Mouse (Mus musculus): ENCODE data around the gene Myo1h. TPM values are rescaled to one million over a fixed set of nuclear protein-coding genes. Genes with fewer than 3 reads are reported as not detected.
A peak's percentile ranks its signal among the peaks of the same experiment; 100 is the strongest.

The Myo1h gene
- total RNA-seq, 2 experiments from 2014 or later: 0.58 to 1.5 TPM

DNA sequence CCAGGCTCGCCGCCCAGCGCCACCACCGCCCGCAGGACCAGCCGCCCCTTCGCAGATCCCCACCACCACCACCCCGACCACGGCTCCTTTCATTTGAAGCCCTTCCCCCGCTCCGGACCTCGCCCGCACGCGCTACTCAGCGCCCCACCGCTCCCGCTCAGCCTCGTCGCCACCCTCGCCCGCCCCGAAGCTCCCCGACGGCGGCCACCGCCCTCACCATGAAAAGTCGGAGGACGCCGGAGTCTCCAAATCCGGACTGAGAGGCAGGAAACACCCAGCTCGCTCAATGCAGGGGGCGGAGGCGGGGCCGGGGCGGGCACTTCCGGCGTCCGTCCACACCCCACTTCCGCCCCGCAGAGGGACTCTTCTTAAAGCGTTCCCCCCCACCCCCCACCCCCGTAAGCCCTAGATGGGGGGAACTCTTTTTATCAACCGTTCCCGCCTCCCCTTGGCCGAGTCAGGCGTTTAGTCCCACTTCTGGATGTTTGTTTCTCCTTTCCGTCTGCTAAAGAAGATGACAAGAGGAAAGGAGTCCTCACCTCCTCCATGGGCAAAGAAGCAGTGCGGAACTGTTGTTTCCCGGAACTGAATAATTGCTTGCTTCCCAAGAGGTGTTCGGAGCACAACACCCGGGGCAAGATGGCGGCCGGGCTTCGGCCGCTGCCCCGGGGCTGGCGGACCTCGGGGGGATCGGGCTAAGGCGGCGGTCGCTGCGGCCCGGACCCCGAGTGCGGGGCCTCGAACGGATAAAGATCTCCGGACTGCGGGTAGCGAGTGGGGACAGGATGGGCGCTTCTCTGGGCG, 91.4 kb downstream of the Myo1h start, which contains the start of the genes Kctd10 and Ube3b:
TSS of gene Kctd10 (minus strand) at position 300 of the 804 bp plus-strand sequence.
TSS of gene Ube3b (plus strand) at position 399 of the 804 bp plus-strand sequence.
- ATAC-seq (replicated peaks; ENCODE audit: poor library complexity): peak; percentile 74

DNA sequence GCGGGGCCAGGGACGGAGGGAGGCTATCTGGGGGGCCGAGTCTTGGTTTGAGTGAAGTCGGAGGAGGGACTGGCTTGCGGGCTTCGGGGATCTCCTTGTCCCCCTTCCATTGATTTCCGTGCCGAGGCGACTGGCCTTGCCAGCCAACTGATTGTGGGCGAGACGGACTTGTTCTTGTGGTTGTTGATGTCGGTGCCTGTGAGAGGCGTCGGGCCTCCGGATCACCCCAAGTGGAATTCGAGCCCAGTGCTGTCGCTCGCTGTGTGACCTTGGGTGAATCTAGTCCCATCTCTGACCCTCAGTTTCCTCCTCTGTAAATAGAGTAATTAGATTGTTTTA, 92.0 kb downstream of the Myo1h start:
- ATAC-seq (replicated peaks; ENCODE audit: poor library complexity): no peak

DNA sequence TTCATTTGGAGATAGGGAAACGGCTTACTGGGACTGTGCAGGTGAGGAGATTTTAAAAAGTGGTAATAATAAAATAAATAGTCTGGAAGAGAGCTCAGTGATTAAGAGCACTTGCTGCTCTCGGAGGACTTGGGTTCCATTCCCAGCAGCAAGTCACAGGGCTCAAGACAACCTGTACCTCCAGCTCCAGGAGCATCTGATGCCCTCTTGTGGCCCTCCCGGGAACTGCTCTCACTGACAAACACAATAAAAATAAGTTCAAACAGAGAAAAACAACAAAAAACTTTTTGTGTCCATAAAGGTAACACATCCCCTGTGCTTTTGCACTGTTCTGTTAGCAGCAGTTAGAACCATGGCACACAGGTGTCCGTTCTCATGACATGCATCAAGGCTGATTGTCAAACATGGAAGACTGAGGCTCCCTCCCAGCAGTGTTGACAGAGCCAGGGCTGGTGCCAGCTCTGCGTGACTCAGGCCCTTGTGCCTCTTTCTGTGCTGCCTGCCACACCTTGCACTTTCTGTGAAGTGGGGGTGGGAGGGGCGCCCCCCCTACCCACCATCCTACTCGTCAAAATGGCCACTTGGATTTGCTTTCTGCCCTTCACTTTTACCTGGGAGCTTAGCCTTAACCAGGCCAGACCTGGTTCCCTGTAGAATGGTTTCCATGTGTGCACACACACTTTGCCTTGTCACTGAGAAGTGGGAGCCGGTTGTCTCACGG, 94.4 kb downstream of the Myo1h start:
- ATAC-seq (replicated peaks; ENCODE audit: poor library complexity): 0 out of 2 replicates have a peak, but pooled peaks have one; percentile 21

DNA sequence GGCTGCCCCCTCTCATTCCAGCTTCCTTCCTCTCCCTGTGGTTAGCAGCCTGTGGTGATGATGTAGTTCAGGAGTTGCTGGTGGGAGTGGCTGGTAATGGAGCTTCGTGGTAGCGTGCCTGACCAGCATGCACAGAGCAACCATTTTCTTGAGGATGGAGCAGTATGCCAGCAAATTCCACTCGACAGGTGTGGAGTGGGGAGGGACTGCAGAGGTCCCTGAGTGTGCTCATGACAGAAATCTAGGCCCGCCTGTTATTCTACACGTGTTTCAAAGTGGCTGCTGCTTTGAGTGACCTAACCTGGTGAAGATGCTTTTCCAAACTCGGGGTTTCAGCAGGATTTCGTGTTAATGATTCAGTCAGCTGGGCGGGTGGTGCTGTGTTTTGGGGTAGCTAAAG, 95.5 kb downstream of the Myo1h start:
- ATAC-seq (replicated peaks; ENCODE audit: poor library complexity): no peak

DNA sequence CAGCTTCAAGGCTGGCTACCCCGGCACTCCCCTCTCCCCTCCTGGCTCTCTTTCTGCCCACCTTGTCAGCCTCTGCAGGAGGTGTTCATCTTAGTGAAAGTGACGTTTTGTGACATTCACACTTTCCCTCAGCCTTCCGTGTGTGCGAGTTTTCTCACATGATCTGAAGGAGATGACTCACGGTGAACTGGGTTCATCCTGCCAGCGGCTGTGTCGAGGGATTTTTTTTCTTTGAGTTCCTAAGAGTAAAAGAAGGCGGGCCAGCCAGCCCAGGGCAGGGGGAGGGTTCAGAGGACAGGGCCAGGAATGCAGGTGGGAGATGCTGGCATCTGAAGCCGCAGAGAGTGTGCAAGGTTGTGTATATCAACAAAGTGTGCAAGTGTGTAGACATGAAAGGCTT, 104.2 kb downstream of the Myo1h start:
- ATAC-seq (replicated peaks; ENCODE audit: poor library complexity): no peak

DNA sequence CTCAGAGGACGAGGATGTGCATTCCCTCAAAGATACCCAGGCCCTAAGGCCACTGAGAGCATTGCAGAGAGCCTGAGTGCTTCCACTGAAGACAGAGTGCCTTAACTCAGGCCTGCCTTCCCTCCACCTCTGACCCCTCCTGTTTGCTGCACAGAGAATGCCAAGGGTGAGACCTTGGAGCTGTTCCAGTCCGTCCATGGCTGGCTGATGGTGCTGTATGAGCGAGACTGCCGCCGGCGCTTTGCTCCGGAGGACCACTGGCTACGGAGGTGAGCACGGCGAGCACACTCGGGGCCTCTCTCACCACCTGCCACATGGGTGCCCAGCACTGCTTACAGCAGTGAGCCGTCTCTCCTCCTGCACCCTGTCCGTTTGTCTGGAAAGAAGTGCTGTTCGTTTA, 117.6 kb downstream of the Myo1h start:
- ATAC-seq (replicated peaks; ENCODE audit: poor library complexity): no peak

DNA sequence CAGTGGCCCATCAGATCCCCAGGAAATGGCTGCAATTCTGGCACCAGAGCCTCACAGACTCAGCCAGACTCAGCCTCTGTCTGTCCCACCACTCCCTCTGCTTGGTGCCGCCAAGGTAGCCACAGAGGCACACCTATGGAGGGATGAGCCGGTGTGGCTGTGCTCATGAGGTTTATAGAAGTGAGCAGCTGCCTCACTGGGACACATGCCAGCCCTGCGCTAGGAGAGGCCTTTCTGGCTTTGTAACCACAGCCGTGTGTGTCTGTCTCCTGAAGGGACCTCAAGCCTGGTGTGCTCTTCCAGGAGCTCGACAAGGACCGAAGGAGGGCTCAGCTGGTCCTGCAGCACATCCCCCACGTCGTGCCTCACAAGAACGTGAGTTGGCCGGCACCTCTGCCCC, 118.3 kb downstream of the Myo1h start:
- ATAC-seq (replicated peaks; ENCODE audit: poor library complexity): no peak

DNA sequence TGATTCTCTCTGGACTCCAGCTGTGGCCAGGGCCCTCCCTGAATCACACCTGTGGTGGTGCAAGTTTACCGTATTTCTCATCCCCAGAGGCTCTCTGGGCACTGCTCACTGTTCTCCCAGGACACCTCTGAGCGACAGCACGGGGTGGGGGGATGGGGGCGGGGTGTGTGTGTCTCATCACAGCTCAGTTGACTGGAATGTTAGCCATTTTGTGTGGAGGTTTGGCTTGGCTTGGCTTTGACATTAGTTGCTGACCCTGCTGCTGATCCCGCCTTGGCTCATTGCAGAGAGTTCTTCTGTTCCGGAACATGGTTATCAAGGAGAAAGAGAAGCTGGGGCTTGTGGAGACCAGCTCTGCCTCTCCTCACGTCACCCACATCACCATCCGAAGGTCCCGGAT, 118.8 kb downstream of the Myo1h start:
- no peak for ATAC-seq (replicated peaks; ENCODE audit: poor library complexity)

DNA sequence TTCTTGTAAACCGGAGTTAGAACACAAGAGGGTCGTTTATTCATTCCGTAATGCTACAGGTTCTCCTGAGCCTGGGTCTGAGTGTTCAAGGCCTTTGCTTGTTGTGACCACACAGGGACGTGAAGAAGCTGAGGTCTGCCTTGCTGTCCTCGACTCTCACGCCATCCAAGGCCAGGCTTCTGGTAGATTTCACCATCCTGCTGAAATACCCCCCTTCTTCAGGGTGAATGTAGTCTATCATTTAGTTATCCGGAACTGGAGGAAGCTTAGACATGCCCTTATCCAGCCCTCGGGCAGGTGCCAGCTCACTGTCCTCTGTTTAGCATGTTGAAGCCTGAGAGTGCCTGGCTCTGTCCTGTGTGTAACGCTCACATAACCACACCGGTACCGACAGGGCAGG, 119.9 kb downstream of the Myo1h start:
- ATAC-seq (replicated peaks; ENCODE audit: poor library complexity): no peak

DNA sequence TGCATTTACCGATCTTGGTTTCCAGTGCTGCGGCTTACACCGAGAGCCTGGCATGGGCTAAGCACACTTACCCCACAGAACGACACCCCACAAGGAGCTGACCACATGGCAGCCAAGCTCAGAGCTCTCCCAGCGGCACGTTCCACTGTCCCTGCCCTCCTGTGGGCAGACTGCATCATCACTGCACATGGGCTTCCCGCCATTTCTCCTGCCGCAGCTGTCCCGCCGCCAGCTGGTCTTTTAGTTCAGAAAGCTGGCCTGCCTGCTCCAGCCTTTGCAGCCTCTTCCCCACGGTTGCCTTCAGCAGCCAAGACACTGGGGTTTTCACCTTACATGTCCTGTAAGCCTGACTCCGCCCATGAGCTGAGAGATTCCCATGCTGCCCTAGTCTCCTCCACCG, 121.5 kb downstream of the Myo1h start:
- no peak for ATAC-seq (replicated peaks; ENCODE audit: poor library complexity)

DNA sequence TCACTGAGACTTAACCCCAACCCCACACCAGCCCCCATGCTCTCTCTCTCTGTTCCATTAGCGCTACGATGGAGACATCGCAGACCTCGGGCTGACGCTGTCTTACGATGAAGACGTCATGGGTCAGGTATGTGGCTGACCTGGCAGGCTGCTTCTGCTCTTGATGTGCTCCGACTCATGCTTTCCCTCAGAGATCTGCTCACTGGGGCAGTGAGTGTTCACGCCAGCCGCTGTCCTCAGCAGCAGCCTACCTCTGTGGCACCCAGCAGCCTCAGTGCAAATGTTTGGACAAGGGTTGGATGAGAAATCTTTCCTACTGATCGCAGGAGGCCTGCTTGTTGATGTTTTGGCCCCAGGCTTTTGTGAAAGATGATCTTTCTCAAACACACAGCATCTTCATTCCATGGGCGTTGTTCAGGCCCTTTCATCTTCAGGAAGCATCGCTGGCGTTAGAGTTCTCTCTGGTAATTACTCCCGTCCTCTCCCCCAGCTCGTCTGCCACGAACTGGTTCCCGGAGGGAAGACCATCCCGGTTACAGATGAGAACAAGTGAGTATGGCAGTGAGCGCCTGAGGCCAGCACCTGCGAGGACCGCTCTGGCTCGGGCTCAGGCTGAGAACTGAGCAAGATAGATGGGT, 123.5 kb downstream of the Myo1h start:
- ATAC-seq (replicated peaks; ENCODE audit: poor library complexity): no peak

DNA sequence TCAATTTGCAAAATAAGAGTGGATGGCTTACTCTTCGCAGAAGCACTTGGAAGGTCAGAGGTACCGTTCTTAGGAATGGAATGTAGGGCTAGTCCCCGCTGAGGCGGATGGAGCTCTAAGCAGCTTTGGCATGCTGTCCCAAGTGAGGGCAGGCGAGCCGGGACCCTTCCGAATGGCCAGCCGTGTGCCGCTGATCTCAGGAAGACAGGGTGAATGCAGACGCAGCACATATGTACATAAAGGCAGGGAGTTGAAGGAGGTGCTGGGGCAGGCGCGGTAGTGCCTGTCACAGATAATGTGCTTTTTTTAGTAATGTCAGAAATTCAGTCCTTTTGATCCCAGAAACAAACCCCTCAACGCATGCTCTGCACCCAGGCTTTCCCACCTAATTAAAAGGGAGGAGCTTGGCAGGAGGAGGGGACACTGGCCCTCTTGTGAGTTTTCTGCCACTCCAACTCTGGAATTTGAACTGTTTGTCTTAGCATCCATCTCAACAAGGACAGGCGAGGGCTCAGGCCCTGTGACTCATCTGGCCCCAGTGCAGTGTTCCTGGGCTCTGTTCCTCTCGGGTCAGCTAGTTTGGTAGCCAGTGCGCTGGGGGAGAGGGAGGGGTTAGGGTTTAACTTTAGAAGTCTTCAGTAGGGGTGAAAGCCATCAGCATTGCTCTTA, 124.2 kb downstream of the Myo1h start:
- ATAC-seq (replicated peaks; ENCODE audit: poor library complexity): no peak

Other genes starting within 250 kb of the Myo1h start
- 4.4 and 7.7 TPM in 2 replicates for gene Usp30, start 223.7 kb upstream of the Myo1h start, total RNA-seq (2015)
- 5.0 and 8.6 TPM in 2 replicates for gene Usp30, start 223.7 kb upstream of the Myo1h start, total RNA-seq (2017)
- not detected in 2 replicates for gene Svop, start 197.6 kb upstream of the Myo1h start, total RNA-seq (2015)
- not detected in 2 replicates for gene Svop, start 197.6 kb upstream of the Myo1h start, total RNA-seq (2017)
- gene Alkbh2, start 160.9 kb upstream of the Myo1h start, total RNA-seq (2015): 6.0 and 7.0 TPM in 2 replicates
- gene Alkbh2, start 160.9 kb upstream of the Myo1h start, total RNA-seq (2017): 5.7 and 5.9 TPM in 2 replicates
- gene Ung, start 158.8 kb upstream of the Myo1h start, total RNA-seq (2015): 9.9 and 10.8 TPM in 2 replicates
- 20.6 and 25.2 TPM in 2 replicates for gene Ung, start 158.8 kb upstream of the Myo1h start, total RNA-seq (2017)
- 0.24 and 0.30 TPM in 2 replicates for gene Acacb, start 142.6 kb upstream of the Myo1h start, total RNA-seq (2015)
- gene Acacb, start 142.6 kb upstream of the Myo1h start, total RNA-seq (2017): 0.08 and 0.37 TPM in 2 replicates
- gene Foxn4, start 15.4 kb upstream of the Myo1h start, total RNA-seq (2015): not detected in 2 replicates
- not detected in 2 replicates for gene Foxn4, start 15.4 kb upstream of the Myo1h start, total RNA-seq (2017)
- gene Kctd10, start 91.3 kb downstream of the Myo1h start, total RNA-seq (2015): 17.8 and 19.8 TPM in 2 replicates
- 35.8 and 38.6 TPM in 2 replicates for gene Kctd10, start 91.3 kb downstream of the Myo1h start, total RNA-seq (2017)
- 26.5 and 26.6 TPM in 2 replicates for gene Ube3b, start 91.4 kb downstream of the Myo1h start, total RNA-seq (2015)
- gene Ube3b, start 91.4 kb downstream of the Myo1h start, total RNA-seq (2017): 16.7 and 18.5 TPM in 2 replicates
- gene Mmab, start 154.9 kb downstream of the Myo1h start, total RNA-seq (2015): 5.6 and 8.2 TPM in 2 replicates
- gene Mmab, start 154.9 kb downstream of the Myo1h start, total RNA-seq (2017): 14.4 and 20.6 TPM in 2 replicates
- 3.2 and 7.0 TPM in 2 replicates for gene Mvk, start 155.1 kb downstream of the Myo1h start, total RNA-seq (2015)
- gene Mvk, start 155.1 kb downstream of the Myo1h start, total RNA-seq (2017): 8.1 and 8.6 TPM in 2 replicates